ENCODE assay signal across 33 mouse cellular contexts in genomic region chr5:140392701-140393100, GRCm38 (mm10). TPM values are rescaled to one million over a fixed set of nuclear protein-coding genes. Genes with fewer than 3 reads are reported as not detected.
DNase-seq lines count a peak whose midpoint lies in the region; ATAC-seq and TF ChIP-seq lines count a peak whose summit lies in the region.
"Had no signal": no experiment of that assay in that cellular context is flagged by ENCODE, and none has a peak within 500 bp of the region (broad histone marks: within the 10 kb centered on the region; RNA-seq: fewer than 3 reads in every experiment).

No protein-coding gene starts in this region.

- no peaks in the 10 kb centered on the region for H3K9me3 ChIP-seq in midbrain, embryonic 11.5 days (ENCODE audit: control insufficient read depth, low read length)
- no peaks in the 10 kb centered on the region for H3K9me3 ChIP-seq in midbrain, embryonic 14.5 days (ENCODE audit: control insufficient read depth, low read length)
- H3K9me3 ChIP-seq: forebrain, embryonic 13.5 days; midbrain, embryonic 10.5 days; neural tube, embryonic 12.5 days had no signal

- H3K9ac ChIP-seq in midbrain, embryonic 11.5 days (ENCODE audit: low read length) = no peak overlapping the region
- H3K9ac ChIP-seq in midbrain, embryonic 14.5 days (replicated peaks; ENCODE audit: low read length) = no peak overlapping the region
- H3K9ac ChIP-seq: forebrain, embryonic 13.5 days; hindbrain, embryonic 14.5 days; neural tube, embryonic 12.5 days had no signal

- H3K4me1 ChIP-seq in midbrain, embryonic 11.5 days (ENCODE audit: control insufficient read depth, insufficient read depth, low read length) = peaks cover 7% of the 10 kb centered on the region
- H3K4me1 ChIP-seq in midbrain, embryonic 14.5 days (ENCODE audit: control insufficient read depth, insufficient read depth, low read length) = peaks cover 13% of the 10 kb centered on the region
- 0 out of 2 replicates have a peak, but pooled peaks cover 2% of the 10 kb centered on the region for H3K4me1 ChIP-seq in cerebellum, adult 2 months (ENCODE audit: control insufficient read depth, insufficient read depth, low read length)

- no peak overlapping the region for H3K27ac ChIP-seq in midbrain, embryonic 11.5 days (ENCODE audit: low read depth, low read length)
- no peak overlapping the region for H3K27ac ChIP-seq in midbrain, embryonic 14.5 days (replicated peaks; ENCODE audit: low read depth, low read length)
- no peak overlapping the region for H3K27ac ChIP-seq in cerebellum, adult 2 months (ENCODE audit: insufficient read depth, low read length)
- H3K27ac ChIP-seq: forebrain, embryonic 13.5 days; hindbrain, embryonic 14.5 days; midbrain, embryonic 10.5 days; neural tube, embryonic 12.5 days had no signal

- H3K36me3 ChIP-seq in midbrain, embryonic 11.5 days (ENCODE audit: control insufficient read depth, insufficient read depth, low read length) = no peaks in the 10 kb centered on the region
- no peaks in the 10 kb centered on the region for H3K36me3 ChIP-seq in midbrain, embryonic 14.5 days (ENCODE audit: control insufficient read depth, insufficient read depth, low read length)
- H3K36me3 ChIP-seq: midbrain, embryonic 10.5 days; neural tube, embryonic 12.5 days had no signal

- no peak overlapping the region for H3K4me3 ChIP-seq in midbrain, embryonic 11.5 days (ENCODE audit: low read depth, low read length)
- H3K4me3 ChIP-seq in midbrain, embryonic 14.5 days (replicated peaks; ENCODE audit: low read depth, low read length) = no peak overlapping the region
- no peak overlapping the region for H3K4me3 ChIP-seq in cerebellum, adult 2 months (replicated peaks; ENCODE audit: insufficient read depth, low read depth, low read length)
- H3K4me3 ChIP-seq: forebrain, embryonic 13.5 days; midbrain, embryonic 10.5 days; myocyte; neural tube, embryonic 12.5 days had no signal

- no peak for TF ChIP-seq POLR2A in cerebellum, adult 2 months (IDR thresholded peaks at IDR 0.05; ENCODE audit: borderline replicate concordance, insufficient read depth, low read length)

- peak; percentile 96 for DNase-seq in heart, adult 11 months
- DNase-seq in heart, postnatal 4 days = no peak
- peak; percentile 73 for DNase-seq in midbrain, embryonic 11.5 days (ENCODE audit: low spot score, missing footprints)
- no peak for DNase-seq in midbrain, embryonic 14.5 days
- DNase-seq in induced T-regulatory cell, adult 2 months (ENCODE audit: low read depth) = peak; percentile 26
- DNase-seq in cerebellum, postnatal 4 days (ENCODE audit: low spot score in 2 of 2) = no peak
- no peak for DNase-seq in cerebellum, adult 2 months
- DNase-seq in adrenal gland, postnatal 10 days = no peak
- DNase-seq: adrenal gland, postnatal 25 days; cerebellum, adult 9-11 months; gastrocnemius, postnatal 14 days; heart, postnatal 36 days; kidney, adult 8-10 months; kidney, postnatal 10 days; liver; lung, adult 18-20 months; right cerebral cortex, adult 18-20 months had no signal

- no peak overlapping the region for H3K4me2 ChIP-seq in midbrain, embryonic 11.5 days
- H3K4me2 ChIP-seq in midbrain, embryonic 14.5 days (ENCODE audit: low read length) = no peak overlapping the region
- H3K4me2 ChIP-seq: forebrain, embryonic 13.5 days; heart, embryonic 11.5 days; hindbrain, embryonic 14.5 days; neural tube, embryonic 12.5 days had no signal

- 90% methylated on average over 3 of the region's 3 CpGs for WGBS in midbrain, embryonic 11.5 days
- 94% methylated on average over 3 of the region's 3 CpGs for WGBS in midbrain, embryonic 14.5 days
- WGBS in cerebellum, adult 2 months = 90% methylated on average over 3 of the region's 3 CpGs

- H3K27me3 ChIP-seq in midbrain, embryonic 11.5 days (ENCODE audit: control insufficient read depth, insufficient read depth, low read length) = no peaks in the 10 kb centered on the region
- H3K27me3 ChIP-seq in midbrain, embryonic 14.5 days (ENCODE audit: control insufficient read depth, insufficient read depth, low read length) = no peaks in the 10 kb centered on the region
- no peaks in the 10 kb centered on the region for H3K27me3 ChIP-seq in cerebellum, adult 2 months (ENCODE audit: control insufficient read depth, insufficient read depth, low read length)
- H3K27me3 ChIP-seq: forebrain, embryonic 13.5 days; neural tube, embryonic 12.5 days had no signal

- ATAC-seq in midbrain, embryonic 11.5 days (ENCODE audit: low FRiP score) = no peak
- no peak for ATAC-seq in midbrain, embryonic 14.5 days (ENCODE audit: low FRiP score, low TSS enrichment)
- ATAC-seq: forebrain, embryonic 13.5 days; lung, postnatal 0 days had no signal

- no peak for TF ChIP-seq CTCF in cerebellum, adult 2 months (IDR thresholded peaks at IDR 0.05; ENCODE audit: borderline replicate concordance, insufficient read depth, low read depth, low read length)

RNA-seq across cellular contexts. Expression of gene Snx8, which starts 3.6 kb away (rescaled TPM):
- total RNA-seq in heart, postnatal 4 days (2021) = 10 to 100 TPM; 19.6 to 20.0 TPM
- 7.4 and 9.9 TPM in 2 replicates for polyA plus RNA-seq in midbrain, embryonic 11.5 days (2014; fragmentation: Nextera tagmentation; extraction: Ambion mirVana)
- polyA plus RNA-seq in midbrain, embryonic 14.5 days (2014; fragmentation: Nextera tagmentation; extraction: Ambion mirVana) = 13.4 and 19.4 TPM in 2 replicates
- 15.2 and 15.4 TPM in 2 replicates for polyA plus RNA-seq in cerebellum, adult 2 months (2012; rRNA removed)
- 10 to 100 TPM; 19.7 to 20.3 TPM for total RNA-seq in adrenal gland, postnatal 10 days (2021)

RNA-seq across cellular contexts. Expression of gene Eif3b, which starts 26.4 kb away (rescaled TPM):
- total RNA-seq in heart, postnatal 4 days (2021) = 100 to 1,000 TPM; 118 to 122 TPM
- polyA plus RNA-seq in midbrain, embryonic 11.5 days (2014; fragmentation: Nextera tagmentation; extraction: Ambion mirVana) = 163 and 166 TPM in 2 replicates
- polyA plus RNA-seq in midbrain, embryonic 14.5 days (2014; fragmentation: Nextera tagmentation; extraction: Ambion mirVana) = 77.8 and 90.6 TPM in 2 replicates
- 71.2 and 74.3 TPM in 2 replicates for polyA plus RNA-seq in cerebellum, adult 2 months (2012; rRNA removed)
- total RNA-seq in adrenal gland, postnatal 10 days (2021) = 100 to 1,000 TPM; 132 to 140 TPM

RNA-seq across cellular contexts. Expression of gene Gm4869, which starts 52.7 kb away (rescaled TPM):
- total RNA-seq in heart, postnatal 4 days (2021) = not detected
- not detected in 2 replicates for polyA plus RNA-seq in midbrain, embryonic 11.5 days (2014; fragmentation: Nextera tagmentation; extraction: Ambion mirVana)
- not detected in 2 replicates for polyA plus RNA-seq in midbrain, embryonic 14.5 days (2014; fragmentation: Nextera tagmentation; extraction: Ambion mirVana)
- polyA plus RNA-seq in cerebellum, adult 2 months (2012; rRNA removed) = not detected in 2 replicates
- under 1 TPM in 1 of 2 experiments, not detected in 1; 0.15 TPM for total RNA-seq in adrenal gland, postnatal 10 days (2021)
- total RNA-seq: gastrocnemius, postnatal 14 days; heart, adult 18-20 months; heart, postnatal 36 days; layer of hippocampus, postnatal 10 days; left cerebral cortex, adult 18-20 months; left cerebral cortex, postnatal 14 days; midbrain, postnatal 0 days had no signal
- polyA plus RNA-seq: forebrain, embryonic 13.5 days; heart, embryonic 11.5 days; heart, embryonic 16.5 days; hindbrain, embryonic 14.5 days; intestine, embryonic 14.5 days; large intestine, adult 2 months; limb, embryonic 11.5 days; lung, postnatal 0 days; midbrain, embryonic 10.5 days; midbrain, postnatal 0 days had no signal

Comparison
In these comparisons a context has a peak if more than half of its experiments do, and no peak if none do; other contexts are left out.
1. DNase-seq: peak in heart, adult 11 months (single experiment), midbrain, embryonic 11.5 days (single experiment) and induced T-regulatory cell, adult 2 months (single experiment); none in heart, postnatal 4 days (single experiment), midbrain, embryonic 14.5 days (single experiment), cerebellum, postnatal 4 days (0 of 2), cerebellum, adult 2 months (0 of 2) and adrenal gland, postnatal 10 days (single experiment).